Mouse (Mus musculus): ENCODE data around the gene Ahsa1.
"Not testable (repeated sequence)": the region's sequence is repeated elsewhere in the genome, so short reads cannot be mapped to it uniquely, and the experiment has no call there.

Ahsa1 gene

GRCm38 (mm10) chr12:87266108-87266826, at the start of gene Ahsa1, which contains the start of gene Vipas39:
Gene Ahsa1, plus strand, starts transcription at chr12:87266479.
Gene Vipas39, minus strand, starts transcription at chr12:87266256.
- peak; percentile 93 for DNase-seq (ENCODE audit: low spot score)

DNA sequence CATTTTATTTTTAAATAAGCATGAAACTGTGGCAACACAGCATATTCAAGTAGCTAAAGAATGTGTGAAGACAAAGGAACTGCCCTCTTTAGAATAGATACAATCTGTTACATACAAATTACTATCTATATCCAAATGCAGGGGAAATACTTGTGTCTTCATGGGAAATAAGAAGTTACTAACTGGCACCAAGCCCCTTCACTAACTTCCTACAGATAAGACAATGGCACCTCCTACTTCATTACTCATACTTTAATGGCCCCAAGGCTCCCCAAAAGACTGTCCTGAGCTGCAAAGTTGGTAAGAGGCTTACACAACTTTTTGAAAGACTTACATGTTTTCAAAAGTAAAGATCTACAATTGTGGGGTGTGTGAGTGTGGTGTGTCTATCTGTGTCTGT, 48.7 kb upstream of the Ahsa1 start:
- no peak for DNase-seq (ENCODE audit: low spot score)

DNA sequence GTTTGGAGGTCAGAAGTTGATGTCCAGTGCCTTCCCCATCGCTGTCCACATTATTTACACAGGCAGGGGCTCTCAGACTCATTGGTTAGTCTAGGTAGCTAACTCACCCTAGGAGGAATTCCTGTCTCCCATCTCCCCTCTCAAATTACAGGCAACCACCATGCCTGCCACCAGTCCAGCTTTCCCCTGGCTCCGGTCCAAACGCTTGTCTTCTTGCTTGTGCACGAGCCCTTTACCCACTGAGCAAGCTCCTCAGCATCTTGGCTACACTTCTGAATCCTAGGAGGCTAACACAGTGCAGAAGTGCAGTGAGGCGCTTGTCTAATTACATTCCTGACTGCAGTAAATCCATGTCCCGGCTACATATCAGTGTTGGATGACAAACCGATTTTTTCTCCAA, 46.9 kb upstream of the Ahsa1 start:
- no peak for DNase-seq (ENCODE audit: low spot score)

GRCm38 (mm10) chr12:87224950-87225349, 41.3 kb upstream of the Ahsa1 start:
- DNase-seq (ENCODE audit: low spot score) = no peak

DNA sequence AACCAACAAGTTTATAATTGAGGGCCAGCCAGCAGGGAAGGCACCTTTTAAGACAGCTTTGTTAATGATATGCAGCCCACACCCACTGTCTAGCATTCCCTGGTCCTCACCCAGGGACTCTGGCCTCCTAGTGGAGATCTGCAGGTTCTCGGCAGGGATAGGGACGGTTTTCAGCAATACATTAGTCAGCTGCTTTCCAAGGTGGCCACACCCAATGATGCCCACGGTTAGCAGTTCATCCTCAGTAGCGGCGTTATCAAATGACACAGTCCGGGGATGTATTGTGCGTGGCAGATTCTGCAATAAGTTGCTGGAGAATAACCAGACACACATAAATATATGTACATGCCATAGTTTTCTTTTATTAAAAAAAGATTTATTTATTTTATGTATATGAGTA, 39.5 kb upstream of the Ahsa1 start:
- no peak for DNase-seq (ENCODE audit: low spot score)

DNA sequence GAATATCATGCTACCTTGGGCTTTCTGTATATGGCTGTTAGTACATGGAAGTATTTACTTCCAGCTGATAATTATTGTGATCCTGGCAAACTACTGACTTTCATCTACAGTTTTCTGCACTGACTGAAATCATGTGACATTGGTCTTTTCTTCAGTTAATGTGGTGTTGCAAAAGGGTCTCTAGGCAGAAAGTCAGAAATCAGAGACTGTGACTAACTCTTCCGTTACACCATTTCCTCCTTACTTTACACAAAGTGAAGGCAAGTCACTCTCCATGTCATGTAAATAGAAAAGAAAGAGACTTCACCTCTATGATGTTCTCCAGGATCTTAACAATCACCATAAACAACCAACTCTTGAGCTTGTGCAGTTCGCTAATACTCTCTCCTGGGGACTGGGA, 36.6 kb upstream of the Ahsa1 start:
- DNase-seq (ENCODE audit: low spot score) = no peak

GRCm38 (mm10) chr12:87230379-87230895, 35.8 kb upstream of the Ahsa1 start:
- no peak for DNase-seq (ENCODE audit: low spot score)

GRCm38 (mm10) chr12:87236882-87237483, 29.3 kb upstream of the Ahsa1 start:
- no peak for DNase-seq (ENCODE audit: low spot score)

DNA sequence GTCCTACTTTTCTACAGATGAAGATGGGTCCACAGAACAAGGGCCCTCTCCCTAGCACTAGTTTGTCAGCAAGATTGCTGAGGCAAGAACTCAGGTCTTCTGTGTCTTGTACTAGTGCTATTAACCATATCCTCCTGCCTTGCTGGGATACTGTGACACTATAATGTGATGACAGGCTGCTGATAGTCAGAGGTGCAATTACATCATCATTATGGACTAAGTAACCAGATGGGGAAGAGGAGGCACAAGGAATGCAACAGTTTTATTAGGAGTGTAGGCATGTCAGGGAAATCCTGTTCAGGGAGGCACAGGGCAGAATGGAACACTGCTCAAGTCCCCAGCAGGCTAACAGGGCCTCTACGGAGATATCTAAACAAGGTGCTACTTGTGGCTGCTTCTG, 27.6 kb upstream of the Ahsa1 start, which contains the start of gene Noxred1:
Noxred1 (minus strand) TSS at position 101 of the 400 bp plus-strand sequence.
- no peak for DNase-seq (ENCODE audit: low spot score)

- no peak for DNase-seq (ENCODE audit: low spot score)
Measured at GRCm38 (mm10) chr12:87250161-87250560, 16.1 kb upstream of the Ahsa1 start.

DNA sequence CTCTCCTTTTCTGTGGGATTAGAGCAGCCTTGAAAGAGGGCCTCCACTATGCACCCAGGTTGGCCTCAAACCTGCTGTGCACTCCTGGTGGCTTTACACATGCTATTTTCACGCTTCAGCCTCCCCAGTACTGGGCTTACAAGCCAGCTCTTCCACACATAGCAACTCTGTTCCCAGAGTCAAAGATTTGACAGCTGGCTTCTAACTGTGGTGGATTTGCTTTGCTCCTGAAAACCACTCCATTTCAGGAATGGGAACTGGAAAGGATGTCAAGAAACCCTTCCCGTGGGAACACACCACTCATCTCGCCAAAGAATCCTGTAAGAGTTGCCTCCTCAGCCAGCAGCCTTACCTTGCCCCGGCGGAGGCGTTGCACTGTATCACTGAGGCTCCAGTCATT, 12.4 kb upstream of the Ahsa1 start:
- no peak for DNase-seq (ENCODE audit: low spot score)

GRCm38 (mm10) chr12:87256629-87257028, 9.7 kb upstream of the Ahsa1 start:
- DNase-seq (ENCODE audit: low spot score) = no peak

DNA sequence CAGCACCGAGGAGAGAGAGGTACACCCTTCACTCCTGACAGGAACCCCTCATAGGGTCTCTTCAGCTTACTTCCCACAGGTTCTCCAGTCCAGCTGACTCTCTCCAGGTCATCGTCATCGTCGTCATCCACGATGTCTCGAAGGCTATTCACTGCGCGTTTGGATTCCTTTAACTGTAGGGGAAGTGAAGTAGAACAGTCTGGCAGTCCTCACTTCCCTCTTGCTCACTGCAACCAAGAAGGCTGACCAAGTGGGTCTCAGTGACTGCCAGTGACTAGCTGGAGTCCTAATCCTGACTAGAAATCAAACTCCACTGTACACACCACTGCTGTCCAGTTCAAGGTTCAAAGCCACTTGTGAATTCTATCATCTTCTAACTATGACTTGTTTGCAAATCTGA, 5.7 kb upstream of the Ahsa1 start:
- no peak for DNase-seq (ENCODE audit: low spot score)

GRCm38 (mm10) chr12:87265444-87265843, 835 bp upstream of the Ahsa1 start:
- DNase-seq (ENCODE audit: low spot score) = no peak

DNA sequence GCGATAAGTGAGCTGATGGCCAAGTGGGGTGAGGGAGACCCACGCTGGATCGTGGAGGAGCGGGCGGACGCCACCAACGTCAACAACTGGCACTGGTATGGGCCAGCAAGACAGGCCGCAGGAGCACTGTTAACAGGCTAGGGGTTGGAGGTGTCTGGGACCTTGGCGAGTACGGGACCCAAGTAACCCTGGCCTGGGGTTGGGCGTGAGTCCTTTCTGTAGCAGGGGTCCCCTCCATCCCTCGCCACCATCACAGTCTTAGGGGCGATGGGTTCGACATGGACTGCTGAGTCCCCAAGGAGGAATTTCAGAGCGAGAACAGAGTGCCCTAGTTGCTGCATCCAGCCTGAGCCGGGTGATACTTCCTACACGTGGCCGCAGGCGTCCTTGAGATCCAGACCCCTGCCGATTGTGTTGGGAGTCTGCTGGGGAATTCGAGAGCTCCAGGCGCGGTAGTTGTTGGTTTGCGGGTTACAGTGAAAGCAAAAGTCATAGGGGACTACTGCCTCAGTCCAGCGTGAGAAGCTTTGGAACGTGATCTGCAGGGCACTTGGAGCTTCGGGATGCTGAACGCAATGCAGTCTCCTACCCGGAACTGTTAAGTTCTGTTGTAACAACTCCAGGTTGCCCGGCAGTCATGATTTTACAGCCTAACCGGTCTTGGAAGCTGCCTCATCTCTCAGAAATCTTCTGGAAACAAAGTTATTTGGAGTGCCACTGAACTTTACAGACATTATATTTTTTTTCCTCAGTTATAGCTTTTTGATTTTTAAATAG, 736 bp downstream of the Ahsa1 start:
- DNase-seq (ENCODE audit: low spot score) = no peak

- DNase-seq (ENCODE audit: low spot score) = no peak
Measured at GRCm38 (mm10) chr12:87267682-87268081, 1.4 kb downstream of the Ahsa1 start.

DNA sequence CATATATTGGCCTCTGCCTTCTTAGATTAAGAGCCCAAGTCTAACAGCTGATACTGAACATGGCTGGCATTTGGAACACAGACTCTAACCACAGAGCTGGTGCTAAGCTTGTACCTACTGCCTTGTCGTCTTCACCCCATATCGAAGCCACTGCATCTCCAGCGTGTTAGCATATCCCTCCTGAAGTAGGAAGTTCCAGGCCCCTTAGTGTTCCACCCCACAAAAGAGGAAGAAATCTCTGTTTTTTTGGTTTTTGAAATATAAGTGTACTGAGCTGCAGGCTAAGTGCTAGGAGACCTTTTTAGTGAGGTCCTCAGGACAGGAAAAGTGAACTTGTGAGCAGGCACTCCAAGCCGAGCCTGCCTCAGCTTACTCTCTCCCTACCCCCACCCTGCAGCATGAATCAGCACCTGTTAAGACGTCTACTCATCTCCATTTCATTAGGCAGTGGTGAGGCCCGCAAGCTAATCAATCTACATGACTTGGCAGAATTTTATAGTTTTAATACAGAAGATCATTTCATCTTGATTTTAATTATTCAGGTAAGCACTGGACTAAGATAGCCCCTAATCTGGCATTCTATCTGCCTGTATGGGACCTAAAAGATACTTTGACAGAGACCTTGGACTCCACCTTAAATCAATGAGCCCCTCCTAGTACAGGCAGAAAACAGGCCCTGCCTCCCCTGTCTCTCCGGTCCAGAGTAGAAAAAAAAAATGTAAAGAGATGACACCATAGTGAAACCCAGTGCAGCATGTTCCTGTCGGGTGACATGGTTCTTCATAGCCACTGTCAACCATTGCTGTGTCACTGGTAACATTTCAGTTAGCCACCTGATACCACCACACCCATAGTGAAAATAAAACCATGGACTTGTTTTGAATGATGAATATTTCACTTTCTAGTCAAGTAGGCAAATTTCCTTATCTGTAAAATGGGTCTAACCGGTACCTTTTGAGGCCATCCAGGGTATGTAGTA, 8.9 kb downstream of the Ahsa1 start:
- DNase-seq (ENCODE audit: low spot score) = no peak

- DNase-seq (ENCODE audit: low spot score) = not testable (repeated sequence)
Measured at GRCm38 (mm10) chr12:87277251-87277650, 11.0 kb downstream of the Ahsa1 start.

DNA sequence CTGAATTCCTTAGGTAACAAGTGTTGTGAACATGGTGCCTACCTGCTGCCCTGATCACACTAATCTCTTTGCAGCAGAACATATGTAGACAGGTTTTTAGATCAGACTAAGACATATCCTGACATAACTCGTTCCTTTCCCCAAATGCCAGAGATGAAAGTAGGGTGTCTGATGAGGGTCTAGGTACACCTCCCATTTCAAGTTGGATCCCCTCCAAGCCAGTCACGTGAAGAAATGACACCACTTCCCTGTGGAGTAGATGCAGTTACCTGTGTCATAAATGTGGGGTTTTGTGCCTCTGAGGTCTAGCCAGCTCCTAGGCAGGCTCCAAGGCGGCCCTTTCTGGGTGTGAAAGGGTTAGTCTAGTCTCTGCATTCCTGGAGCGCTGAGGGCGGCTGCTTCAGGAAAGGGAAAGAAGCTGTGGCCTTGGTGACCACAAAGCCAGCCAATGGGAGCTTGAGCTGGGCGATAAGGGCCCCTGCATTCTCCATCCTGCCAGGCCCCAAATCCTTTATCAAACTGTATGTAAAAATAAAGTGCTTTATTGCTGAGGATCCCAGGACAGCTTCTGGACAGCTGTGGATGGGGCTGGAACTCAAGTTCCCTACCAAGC, 11.9 kb downstream of the Ahsa1 start:
- DNase-seq (ENCODE audit: low spot score) = no peak

DNA sequence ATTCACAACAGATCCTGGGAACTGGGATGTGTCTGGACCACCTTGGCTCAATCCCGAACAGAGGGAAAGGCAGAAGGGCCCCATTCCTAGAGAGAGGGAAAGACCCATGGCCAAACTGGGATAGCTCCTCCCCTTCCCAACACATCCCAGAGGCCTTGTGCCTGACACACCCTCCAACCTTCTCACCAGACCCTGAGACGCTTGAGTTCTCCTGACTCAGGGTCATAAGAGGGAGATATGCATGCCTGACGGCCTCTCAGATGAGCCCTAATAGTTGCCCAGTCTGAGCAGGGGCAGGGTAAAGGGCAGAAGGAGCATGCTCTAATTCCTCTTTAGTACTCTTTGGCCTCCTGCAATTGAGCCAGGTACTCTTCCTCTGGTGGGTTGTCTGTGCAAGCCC, 13.1 kb downstream of the Ahsa1 start:
- DNase-seq (ENCODE audit: low spot score) = no peak

DNA sequence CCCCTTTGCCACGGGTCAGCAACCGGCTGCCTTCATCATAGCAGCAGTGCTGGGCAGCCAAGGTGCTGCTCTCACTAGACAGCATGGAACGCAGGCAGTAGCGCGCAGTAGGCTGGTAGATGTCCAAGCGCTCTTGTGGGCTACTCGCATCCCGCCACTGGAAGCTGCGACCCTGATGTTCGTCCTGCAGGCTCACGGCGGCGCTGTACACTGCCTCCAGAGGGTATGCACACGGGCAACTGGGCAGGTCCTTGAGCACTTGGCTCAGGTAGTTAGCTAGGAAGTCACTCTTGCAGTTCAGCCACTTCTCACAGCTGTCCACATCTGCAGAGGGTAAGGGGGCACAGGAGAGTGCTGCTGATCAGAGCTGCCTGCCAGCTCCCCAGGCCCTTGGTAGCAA, 13.6 kb downstream of the Ahsa1 start:
- DNase-seq (ENCODE audit: low spot score) = no peak
